18 mouse cellular contexts compared by ENCODE assay signal in genomic region chr11:40428858-40429257, GRCm38 (mm10).
"Had no signal": no experiment of that assay in that cellular context is flagged by ENCODE, and none has a peak within 500 bp of the region (broad histone marks: within the 10 kb centered on the region; RNA-seq: fewer than 3 reads in every experiment).

No protein-coding gene starts in this region.

- ATAC-seq: liver, postnatal 0 days; lung, postnatal 0 days had no signal

- H3K27me3 ChIP-seq: limb, embryonic 12.5 days; limb, embryonic 15.5 days had no signal

- H3K4me2 ChIP-seq: limb, embryonic 12.5 days; limb, embryonic 15.5 days; liver, embryonic 11.5 days; lung, embryonic 14.5 days had no signal

- DNase-seq: kidney, adult 18-20 months; kidney, adult 9 months; kidney, postnatal 14 days; kidney, postnatal 4 days; left cerebral cortex, postnatal 4 days; liver, postnatal 0 days; lung, embryonic 14.5 days; midbrain, embryonic 14.5 days; right cerebral cortex, adult 18-20 months; right cerebral cortex, postnatal 25 days; thymus, adult 18-20 months; thymus, postnatal 36 days had no signal

- H3K9me3 ChIP-seq: limb, embryonic 12.5 days; limb, embryonic 15.5 days had no signal

- H3K27ac ChIP-seq: limb, embryonic 12.5 days; limb, embryonic 15.5 days; liver, embryonic 14.5 days; macrophage had no signal

- H3K4me3 ChIP-seq: limb, embryonic 12.5 days; limb, embryonic 15.5 days had no signal

- H3K36me3 ChIP-seq: limb, embryonic 12.5 days; limb, embryonic 15.5 days had no signal

- H3K9ac ChIP-seq: limb, embryonic 12.5 days; limb, embryonic 15.5 days; liver, embryonic 14.5 days; liver, postnatal 0 days; lung, embryonic 14.5 days had no signal

- H3K4me1 ChIP-seq: limb, embryonic 12.5 days; limb, embryonic 15.5 days had no signal
